Mouse (Mus musculus) thymus, adult 2 months (tissue): ENCODE results near the gene Pdlim5.

Experiments
- CTCF ChIP-seq: fragments of 200-500 bp; IDR thresholded peaks from 2 replicates; pipeline ENCODE4 v1.5.1; 2012; ENCODE audit warnings: mild to moderate bottlenecking, control low read depth, low read length, moderate library complexity, borderline replicate concordance; ENCODE audit not compliant: control insufficient read depth, poor library complexity, insufficient read depth; ENCODE audit errors: extremely low read depth
- POLR2A ChIP-seq: fragments of 200-500 bp; IDR thresholded peaks from 2 replicates; pipeline ENCODE4 v1.6.1; 2012; ENCODE audit warnings: mild to moderate bottlenecking, low read length, control low read depth, moderate library complexity; ENCODE audit not compliant: control insufficient read depth, poor library complexity, insufficient read depth; ENCODE audit errors: extremely low read depth

- TF ChIP-seq POLR2A (no peak), CTCF (no peak)
Observed at GRCm38 (mm10) chr3:142252086-142252485, 143.4 kb downstream of the Pdlim5 start.
